Mouse (Mus musculus) mouse embryonic stem cell (cell line): ENCODE results near the gene Asns.

Source experiments
- in situ Hi-C, 2 experiments: fragments of 300-500 bp; cut with MboI; formaldehyde crosslinking; loops; 1 replicate in 1 of 2; 3 replicates in 1 of 2; pipeline ENCODE4 v1.14.3; 2019 to 2020; ENCODE audit warnings: low sequenced_read_pairs in 2 of 2, low pct_unique_long_range_greater_than_20kb in 1 of 2, mixed read lengths in 1 of 2; ENCODE audit not compliant: unreplicated experiment in 1 of 2

Asns gene

GRCm38 (mm10) chr6:7692884-7693585, at the start of gene Asns:
Gene Asns (minus strand): TSS chr6:7693254.
- in situ Hi-C loops, result loop anchor here in 1 of 2 experiments (25.0 kb wide), 1 partner anchor 1506 kb away; no protein-coding TSS in a partner anchor

GRCm38 (mm10) chr6:7741721-7742120, 48.7 kb upstream of the Asns start:
- in situ Hi-C loops, result loop anchor here (25.0 kb wide), 2 partner anchors 246 to 346 kb away; no protein-coding TSS in a partner anchor

GRCm38 (mm10) chr6:7737842-7738241, 44.8 kb upstream of the Asns start:
- in situ Hi-C loops, result loop anchor here (10.0 to 25.0 kb wide), 4 partner anchors 117 to 349 kb away; no protein-coding TSS in a partner anchor

- in situ Hi-C loops, result loop anchor here (10.0 to 25.0 kb wide), 4 partner anchors 122 to 354 kb away; no protein-coding TSS in a partner anchor
Measured at GRCm38 (mm10) chr6:7732754-7733708, 40.0 kb upstream of the Asns start.

DNA sequence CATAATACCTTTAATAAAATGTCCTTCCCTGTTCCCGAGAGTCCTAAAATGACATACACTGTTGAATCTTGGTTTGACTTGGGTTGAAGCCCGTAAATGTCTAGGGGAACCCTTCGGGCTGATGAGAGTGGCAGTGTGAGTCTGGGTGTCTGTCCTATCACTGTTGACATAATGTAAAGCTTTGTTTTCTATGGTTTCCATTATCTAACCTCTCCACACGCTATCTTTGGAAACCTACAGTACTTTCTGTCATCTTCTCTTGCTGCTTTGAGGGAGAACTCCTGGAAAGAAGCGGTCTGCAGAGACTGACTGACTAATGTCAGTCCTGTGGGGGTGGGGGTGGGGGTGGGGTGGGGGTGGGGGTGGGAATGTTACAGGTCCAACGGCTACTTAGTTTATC, 39.0 kb upstream of the Asns start:
- in situ Hi-C loops, result loop anchor here (10.0 to 25.0 kb wide), 4 partner anchors 123 to 355 kb away; no protein-coding TSS in a partner anchor

GRCm38 (mm10) chr6:7729128-7729527, 36.1 kb upstream of the Asns start:
- in situ Hi-C loops, result loop anchor here (25.0 kb wide), 2 partner anchors 258 to 358 kb away; no protein-coding TSS in a partner anchor

GRCm38 (mm10) chr6:7728241-7728640, 35.2 kb upstream of the Asns start:
- in situ Hi-C loops, result loop anchor here (25.0 kb wide), 2 partner anchors 259 to 359 kb away; no protein-coding TSS in a partner anchor

- in situ Hi-C loops, result no loop called here
Measured at GRCm38 (mm10) chr6:7716236-7716635, 23.2 kb upstream of the Asns start.

DNA sequence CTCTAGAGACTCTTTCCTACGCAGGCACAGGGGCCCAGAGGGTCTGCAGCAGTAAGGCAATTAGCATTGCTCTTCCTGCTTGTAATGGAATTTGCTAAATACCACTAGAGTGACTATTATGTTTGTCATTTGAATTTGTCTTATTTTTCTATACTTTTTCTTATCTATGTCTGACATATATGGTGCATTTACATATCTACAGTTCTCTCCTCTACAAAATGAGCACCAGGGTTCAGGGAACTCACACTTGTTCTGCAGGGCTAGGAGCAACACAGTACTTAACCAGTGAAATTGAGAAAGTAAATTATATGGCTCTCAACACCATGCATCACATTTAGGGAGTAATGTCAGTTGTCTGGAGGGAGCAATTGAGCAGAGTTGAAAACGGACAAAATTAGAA, 21.2 kb upstream of the Asns start:
- in situ Hi-C loops, result no loop called here

- in situ Hi-C loops, result no loop called here
Measured at GRCm38 (mm10) chr6:7711837-7712330, 18.8 kb upstream of the Asns start.

DNA sequence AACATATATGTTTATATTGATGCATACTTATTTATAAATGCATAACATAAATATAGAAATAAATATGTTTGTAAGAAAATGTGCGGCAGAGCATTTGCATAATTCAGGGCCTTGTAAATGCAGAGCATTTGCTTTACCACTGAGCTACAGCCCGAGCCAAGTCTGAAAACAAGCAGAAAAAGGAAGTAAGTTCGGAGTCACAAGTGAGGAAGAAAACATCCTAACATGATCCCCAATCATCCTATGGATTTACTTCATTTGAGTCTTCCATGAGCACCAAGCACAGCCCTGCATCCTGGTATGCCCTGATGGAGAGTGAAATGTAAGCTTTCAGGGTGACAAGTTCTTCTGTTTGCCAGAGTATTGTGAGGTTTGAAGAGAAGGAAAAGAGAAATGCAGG, 15.2 kb upstream of the Asns start:
- in situ Hi-C loops, result no loop called here

- in situ Hi-C loops, result no loop called here
Measured at GRCm38 (mm10) chr6:7706796-7707195, 13.7 kb upstream of the Asns start.

GRCm38 (mm10) chr6:7697999-7698699, 5.1 kb upstream of the Asns start:
- in situ Hi-C loops, result loop anchor here in 1 of 2 experiments (25.0 kb wide), 1 partner anchor 1511 kb away; no protein-coding TSS in a partner anchor

GRCm38 (mm10) chr6:7697077-7697643, 4.1 kb upstream of the Asns start:
- in situ Hi-C loops, result loop anchor here in 1 of 2 experiments (25.0 kb wide), 1 partner anchor 1510 kb away; no protein-coding TSS in a partner anchor

- in situ Hi-C loops, result loop anchor here in 1 of 2 experiments (25.0 kb wide), 1 partner anchor 1509 kb away; no protein-coding TSS in a partner anchor
Measured at GRCm38 (mm10) chr6:7696641-7697040, 3.6 kb upstream of the Asns start.

- in situ Hi-C loops, result loop anchor here in 1 of 2 experiments (25.0 kb wide), 1 partner anchor 1509 kb away; no protein-coding TSS in a partner anchor
Measured at GRCm38 (mm10) chr6:7695901-7696300, 2.8 kb upstream of the Asns start.

- in situ Hi-C loops, result loop anchor here in 1 of 2 experiments (25.0 kb wide), 1 partner anchor 1506 kb away; no protein-coding TSS in a partner anchor
Measured at GRCm38 (mm10) chr6:7693666-7694065, 612 bp upstream of the Asns start.
